Mouse (Mus musculus) E14TG2a.4 (cell line): ENCODE measurements around the gene Derl2.

Experiments used
- CTCF ChIP-seq: conservative IDR thresholded peaks from 2 replicates; pipeline ENCODE4 v1.5.1; 2014; ENCODE audit warnings: low read length
- NANOG ChIP-seq: IDR thresholded peaks from 2 replicates; pipeline ENCODE4 v1.6.1; 2014; ENCODE audit warnings: borderline replicate concordance, low read length, mixed read lengths
- POU5F1 ChIP-seq: IDR thresholded peaks from 2 replicates; pipeline ENCODE4 v1.6.1; 2014; ENCODE audit warnings: low read length, borderline replicate concordance

- TF ChIP-seq CTCF: no peak
- TF ChIP-seq NANOG: no peak
- TF ChIP-seq POU5F1: no peak
These were observed 39.4 kb downstream of the Derl2 start for GRCm38 (mm10) chr11:70980232-70980631.
